Comparison of ENCODE assay signal across 19 mouse cellular contexts in the genomic region with DNA sequence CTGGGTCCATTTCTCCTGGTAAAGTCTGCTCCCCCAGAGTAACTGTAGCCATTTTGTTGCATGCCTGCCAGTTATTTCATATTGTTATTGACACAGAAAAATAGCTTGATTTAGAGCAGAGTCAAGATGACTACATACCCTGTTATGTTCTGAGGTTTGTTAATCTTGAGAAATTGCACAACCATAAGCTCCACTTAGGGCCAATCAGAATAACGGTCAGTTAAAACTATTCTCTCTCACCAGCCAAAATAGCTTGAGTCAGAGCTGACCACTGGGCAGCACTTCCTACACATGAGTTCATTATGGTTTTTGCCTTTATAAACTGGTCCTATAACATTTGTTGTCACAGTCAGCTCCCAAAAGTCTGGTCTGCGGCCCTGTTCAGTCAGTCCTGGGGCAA.
"Had no signal": no experiment of that assay in that cellular context is flagged by ENCODE, and none has a peak within 500 bp of the region (broad histone marks: within the 10 kb centered on the region; RNA-seq: fewer than 3 reads in every experiment).

No protein-coding gene starts in this region.

- H3K27me3 ChIP-seq: limb, embryonic 13.5 days; liver, embryonic 12.5 days; liver, embryonic 15.5 days; lung, embryonic 15.5 days; midbrain, embryonic 12.5 days; midbrain, embryonic 15.5 days; neural tube, embryonic 13.5 days; stomach, embryonic 15.5 days had no signal

- DNase-seq: kidney, adult 2 months; kidney, postnatal 25 days; layer of hippocampus, adult 9-11 months; liver; lung, adult 18-20 months; lung, postnatal 10 days; lung, postnatal 36 days; retina, postnatal 1 day; thymus, postnatal 25 days had no signal

- H3K4me3 ChIP-seq: layer of hippocampus, adult 2 months; limb, embryonic 10.5 days; limb, embryonic 13.5 days; liver, embryonic 12.5 days; liver, embryonic 15.5 days; lung, embryonic 15.5 days; midbrain, embryonic 12.5 days; midbrain, embryonic 15.5 days; neural tube, embryonic 13.5 days; stomach, embryonic 15.5 days had no signal

- H3K4me2 ChIP-seq: limb, embryonic 13.5 days; liver, embryonic 12.5 days; liver, embryonic 15.5 days; lung, embryonic 15.5 days; midbrain, embryonic 12.5 days; midbrain, embryonic 15.5 days; neural tube, embryonic 13.5 days; stomach, embryonic 15.5 days had no signal

- ATAC-seq: liver, embryonic 12.5 days; midbrain, embryonic 15.5 days had no signal

- H3K36me3 ChIP-seq: limb, embryonic 10.5 days; limb, embryonic 13.5 days; liver, embryonic 12.5 days; liver, embryonic 15.5 days; lung, embryonic 15.5 days; midbrain, embryonic 12.5 days; midbrain, embryonic 15.5 days; neural tube, embryonic 13.5 days; stomach, embryonic 15.5 days had no signal
